Mouse (Mus musculus) splenic B cell, adult 2 months (primary cell): ENCODE results near the gene Sprr3.

ENCODE experiments used
- DNase-seq: peaks from one replicate; pipeline ENCODE4 v3.0.0-alpha.2; 2011; ENCODE audit warnings: low read depth, low spot score
- H3K27me3 ChIP-seq: 2 replicates; pipeline ENCODE4 v1.6.1; 2012; ENCODE audit warnings: mild to moderate bottlenecking, low read length, moderate library complexity, mixed read lengths; ENCODE audit not compliant: control insufficient read depth, poor library complexity, insufficient read depth, severe bottlenecking
- H3K36me3 ChIP-seq: 2 replicates; pipeline ENCODE4 v1.6.1; 2012; ENCODE audit warnings: mild to moderate bottlenecking, low read length, moderate library complexity, mixed read lengths; ENCODE audit not compliant: control insufficient read depth, poor library complexity, insufficient read depth, severe bottlenecking

Sprr3 gene

DNA sequence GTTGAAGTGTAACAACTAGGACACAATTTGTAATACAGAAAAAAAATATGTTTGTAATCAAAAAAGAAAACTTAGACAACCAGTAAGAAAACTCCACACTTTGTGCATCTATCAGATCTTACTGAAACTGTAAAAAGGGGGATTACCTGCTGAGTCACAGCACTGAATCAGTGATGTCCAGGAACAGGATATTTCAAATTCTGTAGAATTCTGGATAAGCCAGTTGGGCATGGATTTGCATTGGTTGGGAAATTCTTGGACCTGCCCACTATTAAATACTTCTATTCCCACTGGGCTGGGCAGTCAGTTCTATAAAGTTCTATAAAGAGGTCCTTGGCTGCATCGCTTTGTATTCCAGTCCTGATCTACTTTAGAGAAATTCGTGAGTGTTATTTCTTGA is 40.7 kb downstream of the Sprr3 start, which contains the start of gene Sprr2j-ps:
TSS of gene Sprr2j-ps (plus strand) at position 301 of the 400 bp plus-strand sequence.
- H3K36me3 ChIP-seq = no peaks in the 10 kb centered on the region
- no peak for DNase-seq
- no peaks in the 10 kb centered on the region; the same call in 1 of the 2 replicates for H3K27me3 ChIP-seq

DNA sequence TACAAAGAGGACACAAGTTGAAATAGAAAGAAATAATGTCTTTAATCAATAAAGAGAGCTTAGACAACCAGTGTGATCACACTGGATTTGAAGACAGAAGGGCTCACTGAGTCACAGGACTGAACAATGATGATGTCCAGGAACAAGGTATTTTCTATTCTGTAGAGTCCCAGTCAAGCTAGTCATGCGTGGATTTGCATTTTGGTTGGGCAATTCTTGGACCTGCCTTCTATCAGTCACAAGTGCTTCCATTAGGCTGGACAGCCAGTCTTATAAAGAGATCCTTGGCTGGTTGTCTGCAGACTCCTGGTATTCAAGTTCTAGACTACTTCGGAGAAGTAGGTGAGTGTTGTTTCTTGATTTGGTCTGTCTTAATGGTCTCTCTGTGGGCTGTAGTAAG is 50.8 kb downstream of the Sprr3 start, which contains the start of gene Sprr2i:
TSS of gene Sprr2i (plus strand) at position 301 of the 400 bp plus-strand sequence.
- H3K36me3 ChIP-seq = no peaks in the 10 kb centered on the region
- H3K27me3 ChIP-seq = no peaks in the 10 kb centered on the region
- no peak for DNase-seq
